Mouse (Mus musculus): ENCODE results near the gene Kmt5a.

- TF ChIP-seq CTCF (conservative IDR thresholded peaks at IDR 0.05; ENCODE audit: insufficient read depth, insufficient read length, low read depth, low read length) (no peak), POLR2A (IDR thresholded peaks at IDR 0.05; ENCODE audit: low read depth, low read length) (no peak)
Observed at GRCm38 (mm10) chr5:124480119-124480518, 40.4 kb downstream of the Kmt5a start.

Measured in kidney, adult 2 months (tissue).